Mouse (Mus musculus) ES-Bruce4 (cell line): ENCODE data around the gene Limk2.

Experiments used
- CTCF ChIP-seq: IDR thresholded peaks from one replicate; pipeline ENCODE4 v1.8.1; 2011; ENCODE audit warnings: low read depth, low read length
- EP300 ChIP-seq: IDR thresholded peaks from 2 replicates; pipeline ENCODE4 v1.6.1; 2011; ENCODE audit warnings: low read depth, low read length; ENCODE audit not compliant: insufficient read depth
- POLR2A ChIP-seq: IDR thresholded peaks from one replicate; pipeline ENCODE4 v1.8.1; 2011; ENCODE audit warnings: low read length; ENCODE audit not compliant: insufficient read depth

DNA sequence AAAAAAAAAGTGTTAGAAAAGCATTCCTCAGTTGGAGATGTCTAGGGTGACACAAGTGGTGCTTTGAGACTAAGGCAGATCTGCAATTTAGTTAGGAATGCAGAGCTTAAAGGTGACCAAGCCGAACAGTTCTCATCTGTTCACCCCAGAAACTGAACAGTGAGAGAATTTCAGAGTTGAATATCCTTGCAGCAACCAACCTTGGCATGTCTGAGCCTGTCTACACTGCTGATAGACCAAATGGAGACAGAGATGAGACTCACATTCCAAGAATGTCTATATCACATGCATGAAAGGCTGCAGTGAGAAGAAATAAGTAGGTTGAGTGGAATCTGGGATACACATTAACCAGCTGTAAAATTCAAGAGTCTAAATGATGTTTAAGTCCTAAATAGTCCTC, 28.6 kb upstream of the Limk2 start:
- no peak for TF ChIP-seq EP300
- no peak for TF ChIP-seq CTCF
- no peak for TF ChIP-seq POLR2A
